Mouse (Mus musculus): ENCODE measurements around the gene Trim8.

Gene Trim8

DNA sequence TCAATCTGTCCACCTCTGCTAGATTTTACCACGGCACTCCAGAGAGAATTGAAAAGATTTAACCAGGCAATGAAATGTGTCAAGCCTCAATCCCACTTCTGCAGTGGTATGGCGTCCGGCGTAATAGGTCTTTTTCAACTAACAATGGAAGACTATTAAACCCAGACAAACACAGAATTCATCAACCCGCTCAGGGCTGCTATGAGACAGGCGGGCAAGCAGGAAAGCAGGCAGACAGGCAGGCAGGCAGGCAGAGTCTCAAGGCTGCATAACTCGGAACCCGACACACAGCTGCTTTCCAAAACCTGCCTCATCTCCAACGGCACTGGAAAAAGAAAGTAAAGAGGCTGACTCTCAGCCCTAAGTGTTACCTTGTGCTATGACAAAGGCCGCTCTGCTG, 46.6 kb downstream of the Trim8 start:
- DNase-seq (ENCODE audit: low read depth, low spot score): no peak

DNA sequence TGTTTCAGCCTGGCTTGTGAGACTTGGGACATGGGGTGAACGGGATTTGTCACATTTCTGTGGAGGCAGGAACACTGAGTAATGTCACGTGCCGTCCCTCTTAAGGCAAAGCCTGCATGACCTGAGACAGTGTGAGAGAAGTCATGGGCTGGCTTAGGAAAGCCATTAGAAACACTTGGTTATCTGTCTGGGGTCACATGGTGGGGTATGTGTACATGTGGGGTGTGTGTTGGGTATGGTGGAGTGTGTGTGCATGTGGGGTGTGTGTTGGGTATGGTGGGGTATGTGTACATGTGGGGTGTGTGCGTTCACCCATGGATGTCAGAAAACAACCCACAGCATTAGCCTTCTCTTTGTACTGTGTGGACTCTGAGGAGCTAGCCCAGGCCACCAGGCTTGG, 48.9 kb downstream of the Trim8 start:
- DNase-seq (ENCODE audit: low read depth, low spot score): no peak

DNA sequence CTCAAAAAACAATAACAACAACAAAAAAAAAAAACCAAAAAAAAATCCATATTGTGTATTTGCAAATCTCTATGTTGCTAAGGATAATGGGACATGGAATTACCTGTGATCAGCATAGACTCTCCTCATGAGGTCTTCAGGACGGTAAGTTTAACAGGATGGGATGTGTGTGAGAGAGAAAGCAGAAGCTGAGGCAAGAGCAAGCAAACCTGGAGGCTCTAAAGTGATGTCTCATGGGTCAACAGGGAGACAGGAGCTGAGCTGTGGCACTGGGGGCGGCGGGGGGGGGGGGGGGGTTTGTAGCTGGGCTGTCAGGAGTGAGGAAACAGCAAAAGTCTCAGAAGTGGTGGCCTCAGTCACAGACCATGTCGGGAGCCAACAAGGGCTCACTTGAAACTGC, 51.0 kb downstream of the Trim8 start:
- no peak for DNase-seq (ENCODE audit: low read depth, low spot score)

DNA sequence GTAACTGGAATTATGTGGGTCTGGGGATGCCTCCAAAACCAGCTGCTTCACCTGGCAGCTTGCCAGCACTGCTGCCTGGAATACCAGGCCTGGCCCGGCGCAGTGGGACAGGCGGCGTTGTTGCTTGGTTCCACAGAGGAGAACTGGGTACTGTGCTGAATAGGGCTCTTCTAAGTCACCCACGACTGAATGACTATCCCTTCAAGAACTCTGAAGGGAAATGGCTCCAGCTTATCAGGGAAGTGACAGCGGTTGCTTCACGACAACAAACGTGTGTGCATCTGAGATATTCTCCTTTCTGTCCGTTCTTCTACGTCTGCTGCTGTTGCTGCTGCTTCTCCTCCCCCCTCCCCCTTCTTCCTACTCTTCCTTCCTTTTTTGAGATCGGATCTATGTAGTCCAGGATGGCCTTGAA, 52.0 kb downstream of the Trim8 start:
- DNase-seq (ENCODE audit: low read depth, low spot score): no peak

DNA sequence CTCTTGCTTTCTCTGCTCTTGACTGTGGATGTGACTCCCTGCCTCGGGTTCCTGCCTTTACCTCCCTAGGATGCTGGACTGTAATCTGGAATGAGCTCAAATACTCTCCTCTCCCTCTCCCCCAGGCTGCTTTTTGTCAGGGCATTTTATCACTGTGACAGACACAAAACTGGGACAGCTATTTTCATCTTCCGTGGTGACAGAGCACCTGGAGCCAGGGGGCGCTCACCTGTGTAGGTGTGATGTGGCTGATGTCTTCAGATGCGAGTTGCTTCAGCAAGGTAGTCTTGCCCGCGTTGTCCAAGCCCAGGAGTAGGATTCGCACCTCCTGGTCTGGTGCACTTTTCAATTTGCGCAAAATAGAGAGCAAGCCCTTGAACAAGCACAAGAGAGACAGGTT, 56.5 kb downstream of the Trim8 start:
- no peak for DNase-seq (ENCODE audit: low read depth, low spot score)

DNA sequence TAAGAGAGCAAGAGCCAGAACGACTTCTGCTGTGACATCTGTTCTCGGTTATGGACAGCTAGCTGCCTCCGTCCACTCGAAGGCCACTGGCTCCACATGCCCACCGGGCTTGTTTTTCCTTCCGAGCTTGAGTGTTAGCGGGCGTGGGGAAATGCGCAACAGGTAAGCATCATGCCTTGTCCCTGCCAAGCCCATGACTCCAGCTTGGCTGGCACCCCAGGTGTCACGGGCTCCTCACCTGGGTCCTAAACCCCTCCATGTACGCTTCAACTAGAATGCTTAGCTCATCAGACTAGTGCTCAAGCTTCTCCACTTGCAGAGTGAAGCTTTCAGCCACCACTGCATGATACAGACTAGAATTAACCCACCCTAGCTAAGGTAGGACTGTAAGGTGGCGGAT, 57.1 kb downstream of the Trim8 start:
- no peak for DNase-seq (ENCODE audit: low read depth, low spot score)

DNA sequence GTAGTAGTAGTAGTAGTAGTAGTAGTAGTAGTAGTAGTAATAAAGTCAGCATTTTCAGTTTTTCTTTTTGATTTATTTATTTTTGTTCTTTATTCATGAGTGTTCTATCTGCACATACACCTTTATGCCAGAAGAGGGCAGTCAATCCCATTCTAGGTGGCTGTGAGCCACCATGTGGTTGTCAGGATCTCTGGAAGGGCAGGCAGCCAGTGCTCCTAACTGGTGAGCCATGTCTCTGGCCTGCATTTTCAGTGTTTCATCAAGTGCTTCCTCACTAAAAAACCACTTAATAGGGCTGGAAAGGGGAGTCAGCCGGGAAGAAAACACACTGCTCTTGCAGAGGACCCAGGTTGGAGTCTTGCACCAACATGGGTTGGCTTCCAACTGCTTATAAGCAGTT, 60.6 kb downstream of the Trim8 start:
- DNase-seq (ENCODE audit: low read depth, low spot score): peak; percentile 26

DNA sequence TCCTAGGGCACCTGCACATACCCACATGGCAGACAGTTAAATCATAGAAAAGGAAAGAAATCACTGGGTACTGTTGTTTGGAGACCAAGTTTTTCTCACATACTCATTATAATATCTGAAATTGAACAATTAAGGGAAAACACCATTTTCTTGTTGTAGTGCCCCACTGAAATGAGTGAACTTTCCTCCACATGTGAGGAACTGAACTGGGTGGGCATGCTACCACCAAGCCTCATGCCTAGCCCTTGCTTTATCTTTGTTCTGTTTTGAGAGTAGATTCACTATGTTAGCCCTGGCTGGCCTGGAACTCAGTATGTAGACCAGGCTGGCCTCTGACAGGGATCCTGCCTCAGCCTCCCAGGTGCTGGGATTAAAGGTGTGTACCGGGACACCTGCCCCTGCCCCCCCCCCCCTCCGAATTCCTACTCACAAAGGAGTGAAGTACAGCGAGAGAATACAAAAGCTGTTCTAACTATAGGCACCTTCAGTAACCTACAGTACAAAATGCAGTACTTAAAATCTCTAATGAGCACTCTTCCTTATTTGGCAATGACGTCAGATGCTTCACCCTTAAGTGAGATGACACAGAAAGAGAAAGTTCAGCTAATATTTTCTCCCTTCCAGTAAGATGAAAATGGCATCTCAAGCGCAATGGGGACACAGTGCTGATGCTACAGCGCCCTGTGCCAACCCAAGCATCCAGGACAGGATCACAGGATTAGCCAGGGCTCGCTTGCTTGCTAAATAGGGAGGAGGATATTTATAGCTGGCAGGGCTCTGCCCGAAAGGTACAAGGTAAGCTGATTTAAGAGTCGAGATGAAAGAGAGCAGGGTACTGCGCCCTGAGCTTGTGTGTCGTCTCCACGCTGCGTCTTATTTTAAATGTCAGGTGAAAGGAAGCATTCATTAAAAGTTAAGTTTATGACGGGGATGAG, 61.3 kb downstream of the Trim8 start:
- peak; percentile 19 for DNase-seq (ENCODE audit: low read depth, low spot score)

DNA sequence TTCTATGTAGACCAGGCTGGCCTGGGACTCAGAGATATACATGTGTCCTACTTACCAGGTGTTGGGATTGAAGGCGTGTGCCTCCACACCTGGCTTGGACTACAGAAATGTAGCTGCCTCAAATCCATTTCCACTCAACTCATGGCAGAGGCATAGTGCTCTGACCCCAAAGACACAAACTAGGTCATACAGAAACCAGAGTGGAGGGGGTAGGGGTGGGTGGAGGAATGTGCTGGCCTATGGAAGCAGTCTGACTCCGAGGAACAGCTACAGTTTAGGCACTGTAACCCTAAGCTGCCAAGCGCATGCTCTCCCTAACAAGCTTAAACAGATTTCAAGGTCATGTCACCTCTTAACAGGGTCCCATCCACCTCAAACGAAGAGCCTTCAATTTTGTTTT, 62.1 kb downstream of the Trim8 start:
- DNase-seq (ENCODE audit: low read depth, low spot score): no peak

DNA sequence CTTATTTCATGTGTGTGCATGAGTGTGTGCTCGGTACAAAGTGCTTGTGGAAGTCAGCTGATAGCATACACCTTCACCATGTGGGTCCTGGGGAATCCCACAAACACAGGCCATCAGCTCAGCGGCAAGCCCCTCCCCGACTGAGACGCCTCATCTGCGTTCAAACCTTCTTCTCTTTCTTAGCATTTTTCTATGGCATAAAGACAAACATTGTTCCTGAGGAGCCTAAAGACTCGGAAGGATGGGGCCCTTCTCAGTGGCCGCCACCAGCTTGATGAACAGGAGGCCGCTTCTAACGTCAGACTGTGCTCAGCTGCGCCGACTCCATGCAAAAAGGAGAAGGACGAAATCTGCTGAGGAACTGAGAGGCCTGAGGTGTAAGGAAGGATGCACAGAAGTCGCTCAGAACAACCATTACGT, 62.6 kb downstream of the Trim8 start:
- DNase-seq (ENCODE audit: low read depth, low spot score): no peak

All from telencephalon, adult 2 months (tissue).